Mouse (Mus musculus) MEL (cell line): ENCODE measurements around the gene Napa. TPM values are rescaled to one million over a fixed set of nuclear protein-coding genes. Genes with fewer than 3 reads are reported as not detected.
A peak's percentile ranks its signal among the peaks of the same experiment; 100 is the strongest.

Experiments used
- DNase-seq: peaks from one replicate; pipeline ENCODE4 v3.0.0; 2011; ENCODE audit warnings: low read depth, low spot score
- H3K27ac ChIP-seq: 2 replicates; pipeline ENCODE4 v1.5.1; 2012; ENCODE audit warnings: low read depth, mild to moderate bottlenecking, control low read depth, low read length, moderate library complexity; ENCODE audit not compliant: control insufficient read depth
- H3K27me3 ChIP-seq, 2 experiments: fragments of 150-350 bp in 1 of 2; sonication (generic) in 1 of 2; 2 replicates each; pipeline ENCODE4 v1.6.1; 2012; ENCODE audit warnings: low read length in 2 of 2, mild to moderate bottlenecking in 2 of 2, improper control_type of control experiment in 1 of 2, moderate library complexity in 1 of 2; ENCODE audit not compliant: insufficient read depth in 2 of 2, control insufficient read depth in 1 of 2
- H3K36me3 ChIP-seq, 2 experiments: 2 replicates each; pipeline ENCODE4 v1.6.1; 2012 to 2014; ENCODE audit warnings: low read length in 2 of 2, improper control_type of control experiment in 1 of 2, inconsistent platforms in 1 of 2, mild to moderate bottlenecking in 1 of 2; ENCODE audit not compliant: insufficient read depth in 2 of 2, control insufficient read depth in 1 of 2
- H3K4me1 ChIP-seq, 2 experiments: fragments of 150-350 bp in 1 of 2; sonication (generic) in 1 of 2; 2 replicates each; pipeline ENCODE4 v1.6.1; 2012; ENCODE audit warnings: low read length in 2 of 2, improper control_type of control experiment in 1 of 2, mild to moderate bottlenecking in 1 of 2; ENCODE audit not compliant: insufficient read depth in 2 of 2, control insufficient read depth in 1 of 2
- H3K4me3 ChIP-seq, 2 experiments: fragments of 150-350 bp in 1 of 2; sonication (generic) in 1 of 2; 2 replicates each; pipeline ENCODE4 v1.5.1; 2012; ENCODE audit warnings: low read depth in 2 of 2, low read length in 2 of 2, mild to moderate bottlenecking in 2 of 2, moderate library complexity in 2 of 2, control low read depth in 1 of 2, improper control_type of control experiment in 1 of 2; ENCODE audit not compliant: control insufficient read depth in 1 of 2, insufficient read depth in 1 of 2
- H3K79me2 ChIP-seq: 2 replicates; pipeline ENCODE4 v1.6.1; 2012; ENCODE audit warnings: mild to moderate bottlenecking, low read length, moderate library complexity; ENCODE audit not compliant: control insufficient read depth, poor library complexity, insufficient read depth
- H3K9ac ChIP-seq: 2 replicates; pipeline ENCODE4 v1.6.1; 2012; ENCODE audit warnings: low read depth, mild to moderate bottlenecking, control low read depth, low read length, moderate library complexity; ENCODE audit not compliant: control insufficient read depth, poor library complexity, severe bottlenecking
- H3K9me3 ChIP-seq: fragments of 150-350 bp; sonication (generic); replicated peaks from 2 replicates; pipeline ENCODE4 v1.6.1; 2012; ENCODE audit warnings: mild to moderate bottlenecking, low read length, improper control_type of control experiment, moderate library complexity; ENCODE audit not compliant: insufficient read depth
- CHD2 ChIP-seq: IDR thresholded peaks from 2 replicates; pipeline ENCODE4 v1.6.1; 2011; ENCODE audit warnings: low read length, improper control_type of control experiment
- EP300 ChIP-seq, 2 experiments: IDR thresholded peaks; 2 replicates each; pipeline ENCODE4 v1.6.1; 2011; ENCODE audit warnings: improper control_type of control experiment in 2 of 2, low read length in 2 of 2, low read depth in 1 of 2, mild to moderate bottlenecking in 1 of 2
- ETS1 ChIP-seq: IDR thresholded peaks from 2 replicates; pipeline ENCODE4 v1.6.1; 2012; ENCODE audit warnings: low read depth, mild to moderate bottlenecking, inconsistent platforms, low read length, improper control_type of control experiment, moderate library complexity
- GABPA ChIP-seq: IDR thresholded peaks from 2 replicates; pipeline ENCODE4 v1.6.1; 2012; ENCODE audit warnings: low read depth, mild to moderate bottlenecking, inconsistent platforms, low read length, improper control_type of control experiment, moderate library complexity
- GATA1 ChIP-seq: IDR thresholded peaks from 2 replicates; pipeline ENCODE4 v1.6.1; 2011; ENCODE audit warnings: low read depth, low read length, improper control_type of control experiment
- HCFC1 ChIP-seq: IDR thresholded peaks from 2 replicates; pipeline ENCODE4 v1.6.1; 2012; ENCODE audit warnings: low read depth, mild to moderate bottlenecking, inconsistent platforms, low read length, improper control_type of control experiment, moderate library complexity
- JUND ChIP-seq: IDR thresholded peaks from 2 replicates; pipeline ENCODE4 v1.6.1; 2011; ENCODE audit warnings: low read depth, mild to moderate bottlenecking, improper control_type of control experiment, low read length
- MAZ ChIP-seq: IDR thresholded peaks from 2 replicates; pipeline ENCODE4 v1.6.1; 2012; ENCODE audit warnings: low read depth, mild to moderate bottlenecking, inconsistent platforms, low read length, improper control_type of control experiment
- MEF2A ChIP-seq: IDR thresholded peaks from 2 replicates; pipeline ENCODE4 v1.6.1; 2014; ENCODE audit warnings: low read depth, mild to moderate bottlenecking, inconsistent platforms, low read length, improper control_type of control experiment; ENCODE audit not compliant: poor library complexity, insufficient replicate concordance, severe bottlenecking; ENCODE audit errors: extremely low read depth
- MXI1 ChIP-seq: IDR thresholded peaks from 2 replicates; pipeline ENCODE4 v1.6.1; 2011; ENCODE audit warnings: mild to moderate bottlenecking, low read depth, low read length, improper control_type of control experiment
- NELFE ChIP-seq: IDR thresholded peaks from 2 replicates; pipeline ENCODE4 v1.6.1; 2011; ENCODE audit warnings: low read depth, low read length, improper control_type of control experiment
- NRF1 ChIP-seq: IDR thresholded peaks from 2 replicates; pipeline ENCODE4 v1.6.1; 2014; ENCODE audit warnings: low read depth, mild to moderate bottlenecking, inconsistent platforms, low read length, improper control_type of control experiment, moderate library complexity; ENCODE audit not compliant: poor library complexity, insufficient read depth, severe bottlenecking
- POLR2A ChIP-seq, 2 experiments: IDR thresholded peaks; 2 replicates each; pipeline ENCODE4 v1.6.1; 2011 to 2012; ENCODE audit warnings: low read length in 2 of 2, mild to moderate bottlenecking in 2 of 2, control low read depth in 1 of 2, improper control_type of control experiment in 1 of 2, low read depth in 1 of 2, moderate library complexity in 1 of 2; ENCODE audit not compliant: control insufficient read depth in 1 of 2, insufficient read depth in 1 of 2, poor library complexity in 1 of 2
- POLR2AphosphoS2 ChIP-seq: IDR thresholded peaks from 2 replicates; pipeline ENCODE4 v1.6.1; 2011; ENCODE audit warnings: low read length, improper control_type of control experiment
- RAD21 ChIP-seq: IDR thresholded peaks from 2 replicates; pipeline ENCODE4 v1.6.1; 2011; ENCODE audit warnings: mild to moderate bottlenecking, low read depth, low read length, improper control_type of control experiment
- SIN3A ChIP-seq: IDR thresholded peaks from 2 replicates; pipeline ENCODE4 v1.6.1; 2012; ENCODE audit warnings: low read length, improper control_type of control experiment, inconsistent platforms
- TBP ChIP-seq: IDR thresholded peaks from 2 replicates; pipeline ENCODE4 v1.8.0; 2011; ENCODE audit warnings: low read depth, low read length, improper control_type of control experiment
- TCF12 ChIP-seq: IDR thresholded peaks from 2 replicates; pipeline ENCODE4 v1.6.1; 2014; ENCODE audit warnings: low read depth, mild to moderate bottlenecking, inconsistent platforms, low read length, improper control_type of control experiment, moderate library complexity
- ZC3H11A ChIP-seq: IDR thresholded peaks from 2 replicates; pipeline ENCODE4 v1.6.1; 2012; ENCODE audit warnings: low read depth, mild to moderate bottlenecking, inconsistent platforms, low read length, improper control_type of control experiment
- ZMIZ1 ChIP-seq: IDR thresholded peaks from 2 replicates; pipeline ENCODE4 v1.6.1; 2012; ENCODE audit warnings: low read depth, mild to moderate bottlenecking, inconsistent platforms, low read length, improper control_type of control experiment, moderate library complexity
- ZNF384 ChIP-seq: IDR thresholded peaks from 2 replicates; pipeline ENCODE4 v1.6.1; 2012; ENCODE audit warnings: low read depth, mild to moderate bottlenecking, inconsistent platforms, low read length, improper control_type of control experiment
- polyA plus RNA-seq, 2 experiments: library from polyadenylated mRNA; stranded (reverse) in 1 of 2; unstranded in 1 of 2; fragments of >175 nt in 1 of 2; fragments of >200 nt in 1 of 2; gene quantifications; 2 replicates each; pipeline versions ENCODE4 v1.2.1 to v1.2.4; 2012; ENCODE audit warnings: low replicate concordance in 2 of 2, low read depth in 1 of 2; ENCODE audit not compliant: insufficient read length in 2 of 2, insufficient read depth in 1 of 2, missing spikeins in 1 of 2
- total RNA-seq: library from RNA; depleted of rRNA; stranded (reverse); fragments of 300-350 nt; gene quantifications from 2 replicates; pipeline ENCODE4 v1.2.3, GENCODE M21; 2012

Napa gene
- total and polyA plus RNA-seq, 3 experiments, result 56.1 to 132 TPM; not detected in 1

DNA sequence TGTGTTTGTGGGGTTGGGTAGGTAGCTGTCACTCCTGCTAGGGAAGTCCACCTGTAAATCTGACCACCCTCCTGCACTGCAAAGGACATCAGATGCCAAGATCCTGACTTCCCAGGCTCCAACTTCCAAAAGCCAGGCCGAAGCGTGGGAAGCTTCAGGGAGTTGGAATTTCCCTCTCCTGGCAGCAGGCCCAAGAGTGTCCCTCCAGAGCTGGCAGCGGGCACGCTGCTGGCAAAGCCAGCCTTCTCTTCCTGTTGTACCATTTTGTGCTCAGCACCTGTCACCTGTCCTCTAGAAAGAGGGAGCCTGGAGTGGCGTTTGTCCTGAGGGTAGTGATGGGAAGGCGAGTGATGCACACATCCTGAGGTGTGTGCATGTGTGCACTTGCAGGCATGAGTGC is 30.1 kb downstream of the Napa start:
- Histone ChIP-seq H3K4me1 (peaks cover 0 to 14% of the 10 kb centered on the region in 2 experiments; a peak in 2 of 4 replicates), H3K4me3 (no peak overlapping the region), H3K79me2 (no peaks in the 10 kb centered on the region)
- TF ChIP-seq TBP, result no peak
- no peak for TF ChIP-seq HCFC1
- TF ChIP-seq, all 39 proteins: peak for 0
- Histone ChIP-seq H3K9ac (no peak overlapping the region), H3K36me3 (no peaks in the 10 kb centered on the region), H3K9me3 (no peaks in the 10 kb centered on the region), H3K27me3 (no peaks in the 10 kb centered on the region), H3K27ac (no peak overlapping the region)
- no peak for DNase-seq

DNA sequence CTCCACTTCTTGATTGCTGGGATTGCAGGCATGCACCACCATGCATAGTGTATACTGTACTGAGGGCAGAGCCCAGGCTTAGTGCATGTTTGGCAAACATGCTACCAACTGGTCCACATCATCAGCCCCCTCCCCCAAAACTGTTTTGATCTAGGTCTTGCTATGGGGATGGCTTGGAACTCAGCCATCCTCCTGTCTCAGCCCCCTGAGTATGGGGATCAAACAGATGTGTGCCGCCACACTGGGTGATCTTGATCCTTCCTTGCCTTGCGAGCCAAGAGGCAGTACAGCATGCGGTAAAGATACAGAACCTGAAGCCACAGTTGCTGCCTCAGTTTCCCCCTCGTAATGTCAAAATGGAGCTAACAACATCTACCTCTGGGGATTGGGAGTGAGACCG is 30.6 kb downstream of the Napa start:
- no peak overlapping the region for H3K4me3 ChIP-seq
- peaks cover 0 to 14% of the 10 kb centered on the region in 2 experiments; a peak in 2 of 4 replicates for H3K4me1 ChIP-seq
- H3K27ac ChIP-seq, result no peak overlapping the region
- no peak overlapping the region for H3K9ac ChIP-seq
- no peaks in the 10 kb centered on the region for H3K27me3 ChIP-seq
- no peaks in the 10 kb centered on the region for H3K36me3 ChIP-seq
- no peaks in the 10 kb centered on the region for H3K9me3 ChIP-seq
- DNase-seq, result no peak
- TF ChIP-seq ZC3H11A (no peak), ETS1 (no peak), POLR2A (IDR thresholded peaks at IDR 0.05; ENCODE audit: control insufficient read depth in 1 of 2, insufficient read depth in 1 of 2, low read depth in 1 of 2, low read length in 2 of 2, poor library complexity in 1 of 2) (no peak), ZMIZ1 (no peak), GATA1 (no peak), POLR2AphosphoS2 (no peak), TCF12 (no peak), EP300 (IDR thresholded peaks at IDR 0.05; ENCODE audit: low read depth in 1 of 2, low read length in 2 of 2) (no peak), JUND (no peak), TBP (no peak), GABPA (no peak), HCFC1 (no peak), ZNF384 (no peak), NELFE (no peak)
- H3K79me2 ChIP-seq, result no peaks in the 10 kb centered on the region

DNA sequence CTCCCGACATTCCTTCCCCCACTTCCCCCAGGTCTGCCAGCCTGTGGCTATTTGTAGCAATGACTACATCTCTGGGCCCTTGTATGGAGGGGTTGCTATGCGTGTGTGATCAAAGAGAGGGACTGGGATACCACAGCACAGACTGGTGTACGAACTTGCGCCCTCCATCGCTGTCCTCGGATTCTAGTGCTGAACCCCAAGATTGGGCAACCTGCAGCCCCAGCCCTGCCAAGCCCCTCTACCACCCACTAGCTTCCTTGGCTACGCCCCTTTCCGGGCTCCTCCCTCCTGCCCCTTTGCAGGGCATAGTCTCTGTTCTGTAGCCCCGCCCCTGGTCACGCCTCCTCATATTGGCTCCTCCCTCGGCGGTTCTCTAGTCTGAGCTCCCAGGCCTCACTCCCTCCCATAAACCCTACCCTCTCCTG is 31.2 kb downstream of the Napa start, which contains the start of gene Slc8a2:
Gene Slc8a2, plus strand, starts transcription at position 406 of the 425 bp plus-strand sequence.
- Histone ChIP-seq H3K27ac (no peak within 1 kb of the TSS), H3K27me3 (no peaks in the 10 kb centered on the region), H3K4me3 (peak within 1 kb of the TSS; percentile 22 to 30; a peak in 2 of 4 replicates), H3K36me3 (no peaks in the 10 kb centered on the region), H3K4me1 (peaks cover 0 to 14% of the 10 kb centered on the region in 2 experiments; a peak in 2 of 4 replicates), H3K9ac (no peak within 1 kb of the TSS), H3K9me3 (no peaks in the 10 kb centered on the region)
- TF ChIP-seq MEF2A, result no peak
- TF ChIP-seq NRF1, result no peak
- no peak for TF ChIP-seq HCFC1
- TF ChIP-seq RAD21, result no peak
- no peak for TF ChIP-seq SIN3A
- no peak for TF ChIP-seq MAZ
- no peak for TF ChIP-seq MXI1
- no peak for TF ChIP-seq ETS1
- no peak for TF ChIP-seq CHD2
- no peak for TF ChIP-seq ZC3H11A
- TF ChIP-seq, all 39 proteins: peak for 0
- DNase-seq, result peak; percentile 65
- no peaks in the 10 kb centered on the region for H3K79me2 ChIP-seq
